In the genomic region with DNA sequence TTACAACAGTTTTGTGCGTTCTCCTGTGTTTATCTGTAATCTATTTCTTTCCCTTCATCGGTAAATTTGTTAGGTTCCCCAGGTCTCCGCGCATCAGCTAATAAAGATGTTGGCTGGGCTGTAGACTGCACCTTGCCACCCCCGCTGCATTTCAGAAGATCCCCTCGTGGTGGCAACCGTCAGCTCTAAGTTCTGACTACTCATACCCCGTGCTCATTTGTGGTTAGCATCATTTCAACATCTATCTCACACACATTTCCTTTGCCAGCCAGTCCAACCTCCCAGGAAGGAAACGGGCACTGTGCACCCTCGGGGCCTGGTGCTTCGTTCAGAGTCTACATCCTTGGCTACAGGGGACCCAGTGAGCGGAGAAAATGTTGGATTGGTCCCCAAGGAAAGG, we compare ENCODE assay signal across 10 mouse cellular contexts. TPM values are rescaled to one million over a fixed set of nuclear protein-coding genes. Genes with fewer than 3 reads are reported as not detected.
A peak's percentile ranks its signal among the peaks of the same experiment; 100 is the strongest.
DNase-seq lines count a peak whose midpoint lies in the region; ATAC-seq and TF ChIP-seq lines count a peak whose summit lies in the region.
"Had no signal": no experiment of that assay in that cellular context is flagged by ENCODE, and none has a peak within 500 bp of the region (broad histone marks: within the 10 kb centered on the region; RNA-seq: fewer than 3 reads in every experiment).

No protein-coding gene starts in this region.

- WGBS in forebrain, postnatal 0 days, result 70% methylated on average over 12 of the region's 12 CpGs
- 78% methylated on average over 12 of the region's 12 CpGs for WGBS in forebrain, embryonic 12.5 days

- no peak for ATAC-seq in forebrain, postnatal 0 days
- ATAC-seq in forebrain, embryonic 12.5 days (ENCODE audit: low FRiP score), result no peak

- H3K4me3 ChIP-seq in forebrain, postnatal 0 days (ENCODE audit: low read depth, low read length), result no peak overlapping the region
- no peak overlapping the region for H3K4me3 ChIP-seq in forebrain, embryonic 12.5 days (replicated peaks)
- H3K4me3 ChIP-seq: heart, embryonic 13.5 days had no signal

- no peak overlapping the region for H3K4me2 ChIP-seq in forebrain, postnatal 0 days (ENCODE audit: low read depth)
- H3K4me2 ChIP-seq in forebrain, embryonic 12.5 days, result no peak overlapping the region
- H3K4me2 ChIP-seq: heart, embryonic 13.5 days had no signal

- DNase-seq in forebrain, postnatal 0 days, result peak; percentile 35
- peak; percentile 54 for DNase-seq in 3T3-L1 (ENCODE audit: low read depth, low spot score)
- DNase-seq in brain, embryonic 14.5 days (ENCODE audit: low read depth), result peak; percentile 22
- DNase-seq in naive thymus-derived CD4-positive, alpha-beta T cell, adult 2 months (ENCODE audit: low read depth), result peak; percentile 83
- no peak for DNase-seq in ovary, postnatal 14 days (ENCODE audit: low spot score)
- DNase-seq in urinary bladder, postnatal 25 days (ENCODE audit: low spot score), result no peak
- DNase-seq in embryo, embryonic 9.5 days (ENCODE audit: extremely low spot score), result no peak
- DNase-seq: cerebellum, postnatal 36 days had no signal

- H3K9me3 ChIP-seq in forebrain, postnatal 0 days (ENCODE audit: low read length), result no peaks in the 10 kb centered on the region
- no peaks in the 10 kb centered on the region for H3K9me3 ChIP-seq in forebrain, embryonic 12.5 days
- H3K9me3 ChIP-seq: heart, embryonic 13.5 days had no signal

- no peaks in the 10 kb centered on the region for H3K36me3 ChIP-seq in forebrain, postnatal 0 days (ENCODE audit: insufficient read depth)
- no peaks in the 10 kb centered on the region for H3K36me3 ChIP-seq in forebrain, embryonic 12.5 days (replicated peaks)
- H3K36me3 ChIP-seq: heart, embryonic 13.5 days had no signal

- no peak overlapping the region for H3K27ac ChIP-seq in forebrain, postnatal 0 days (ENCODE audit: low read depth, low read length)
- H3K27ac ChIP-seq in forebrain, embryonic 12.5 days, result no peak overlapping the region
- H3K27ac ChIP-seq: heart, embryonic 13.5 days had no signal

- TF ChIP-seq CTCF in forebrain, postnatal 0 days (IDR thresholded peaks at IDR 0.05; ENCODE audit: low read depth), result peak; percentile 52
- TF ChIP-seq CTCF in brain, embryonic 14.5 days (IDR thresholded peaks at IDR 0.05; ENCODE audit: borderline replicate concordance, extremely low read depth, insufficient read depth, insufficient read length), result peak; percentile 12; the same call in 1 of the 2 replicates

- no peak for TF ChIP-seq POLR2A in brain, embryonic 14.5 days (IDR thresholded peaks at IDR 0.05; ENCODE audit: borderline replicate concordance, extremely low read depth, insufficient read depth, insufficient read length, poor library complexity, severe bottlenecking)

- no peaks in the 10 kb centered on the region for H3K27me3 ChIP-seq in forebrain, postnatal 0 days (ENCODE audit: insufficient read depth, low read length)
- peaks cover 10% of the 10 kb centered on the region; the same call in 1 of the 2 replicates for H3K27me3 ChIP-seq in forebrain, embryonic 12.5 days

- no peak overlapping the region for H3K9ac ChIP-seq in forebrain, postnatal 0 days
- no peak overlapping the region for H3K9ac ChIP-seq in forebrain, embryonic 12.5 days

- peaks cover 23% of the 10 kb centered on the region for H3K4me1 ChIP-seq in forebrain, postnatal 0 days (ENCODE audit: insufficient read depth)
- H3K4me1 ChIP-seq in forebrain, embryonic 12.5 days, result peaks cover 31% of the 10 kb centered on the region

RNA-seq across cellular contexts. Expression of a gene that starts 51.5 kb away (rescaled TPM):
- total RNA-seq in forebrain, postnatal 0 days (2014; rRNA removed), result 59.7 and 80.7 TPM in 2 replicates
- 15.2 and 16.7 TPM in 2 replicates for polyA plus RNA-seq in forebrain, postnatal 0 days (2015; fragmentation: Nextera tagmentation; extraction: Ambion mirVana)
- polyA plus RNA-seq in forebrain, embryonic 12.5 days (2016; fragmentation: Nextera tagmentation; extraction: Ambion mirVana), result 0.44 and 0.66 TPM in 2 replicates
- polyA plus RNA-seq in brain, embryonic 14.5 days (2012; rRNA removed), result 10.2 and 11.6 TPM in 2 replicates

Comparison
In these comparisons a context has a peak if more than half of its experiments do, and no peak if none do; other contexts are left out.
1. DNase-seq: peak in forebrain, postnatal 0 days (single experiment), 3T3-L1 (single experiment), brain, embryonic 14.5 days (single experiment) and naive thymus-derived CD4-positive, alpha-beta T cell, adult 2 months (single experiment); none in ovary, postnatal 14 days (single experiment), urinary bladder, postnatal 25 days (single experiment) and embryo, embryonic 9.5 days (single experiment).